Mouse (Mus musculus): ENCODE data around the gene Olfr930.

Olfr930 gene

GRCm38 (mm10) chr9:38929509-38929908, at the start of gene Olfr930:
Olfr930 (plus strand) TSS chr9:38929809.
- DNase-seq (ENCODE audit: low spot score in 2 of 2) = no peak

GRCm38 (mm10) chr9:38953401-38954123, 24.0 kb downstream of the Olfr930 start:
- DNase-seq (ENCODE audit: low spot score in 2 of 2) = peak; percentile 29 to 44

- no peak for DNase-seq (ENCODE audit: low spot score in 2 of 2)
These were observed 24.5 kb downstream of the Olfr930 start for GRCm38 (mm10) chr9:38954124-38954416.

- DNase-seq (ENCODE audit: low spot score in 2 of 2) = no peak
These were observed 42.4 kb downstream of the Olfr930 start, which contains the start of gene Olfr933 for GRCm38 (mm10) chr9:38972013-38972412. Olfr933 (plus strand) TSS chr9:38972313.
